17 mouse cellular contexts compared by ENCODE assay signal in genomic region chr2:76286288-76286740, GRCm38 (mm10). TPM values are rescaled to one million over a fixed set of nuclear protein-coding genes. Genes with fewer than 3 reads are reported as not detected.
DNase-seq lines count a peak whose midpoint lies in the region; ATAC-seq and TF ChIP-seq lines count a peak whose summit lies in the region.
"Had no signal": no experiment of that assay in that cellular context is flagged by ENCODE, and none has a peak within 500 bp of the region (broad histone marks: within the 10 kb centered on the region; RNA-seq: fewer than 3 reads in every experiment).

No protein-coding gene starts in this region.

- 32% methylated on average over 4 of the region's 4 CpGs for WGBS in heart, adult 2 months
- WGBS in heart, embryonic 12.5 days: 52% methylated on average over 4 of the region's 4 CpGs
- WGBS in heart, embryonic 13.5 days: 43% methylated on average over 4 of the region's 4 CpGs

- intact Hi-C loops in heart, adult 2 months (cut with DNase I): no loop called here

- H3K4me2 ChIP-seq in heart, embryonic 12.5 days: no peak overlapping the region
- no peak overlapping the region for H3K4me2 ChIP-seq in heart, embryonic 13.5 days
- H3K4me2 ChIP-seq: hindbrain, embryonic 15.5 days; midbrain, embryonic 12.5 days; neural tube, embryonic 12.5 days had no signal

- ATAC-seq in heart, embryonic 12.5 days (ENCODE audit: insufficient number of reproducible peaks, low FRiP score): no peak
- ATAC-seq in heart, embryonic 13.5 days (ENCODE audit: extremely low read depth, insufficient number of reproducible peaks, low FRiP score, low TSS enrichment): no peak

- DNase-seq in cerebellum, postnatal 10 days: peak; percentile 62 to 65
- no peak for DNase-seq in cerebellum, adult 18-20 months
- peak in 1 of 2 experiments; percentile 33 for DNase-seq in heart, adult 2 months
- DNase-seq in 3T3-L1 (ENCODE audit: low read depth, low spot score): peak; percentile 65
- no peak for DNase-seq in thymus, postnatal 14 days
- no peak for DNase-seq in embryo, embryonic 9.5 days (ENCODE audit: extremely low spot score)
- DNase-seq: cerebellum, adult 2 months; embryo, embryonic 11 days; kidney, adult 2 months; thymus, postnatal 4 days had no signal

- no peaks in the 10 kb centered on the region for H3K36me3 ChIP-seq in heart, adult 2 months (ENCODE audit: control insufficient read depth, insufficient read depth, low read length)
- H3K36me3 ChIP-seq in heart, embryonic 12.5 days: no peaks in the 10 kb centered on the region
- H3K36me3 ChIP-seq in heart, embryonic 13.5 days: no peaks in the 10 kb centered on the region
- H3K36me3 ChIP-seq: hindbrain, embryonic 15.5 days; midbrain, embryonic 12.5 days; neural tube, embryonic 12.5 days had no signal

- TF ChIP-seq EP300 in heart, adult 2 months (IDR thresholded peaks at IDR 0.05; ENCODE audit: insufficient read depth, low read depth, low read length): no peak

- TF ChIP-seq POLR2A in heart, adult 2 months (IDR thresholded peaks at IDR 0.05; ENCODE audit: insufficient read depth, low read depth, low read length): no peak

- H3K4me3 ChIP-seq in heart, adult 2 months: no peak overlapping the region
- no peak overlapping the region for H3K4me3 ChIP-seq in heart, embryonic 12.5 days
- H3K4me3 ChIP-seq in heart, embryonic 13.5 days: no peak overlapping the region
- H3K4me3 ChIP-seq: hindbrain, embryonic 15.5 days; left cerebral cortex, adult 2 months; midbrain, embryonic 12.5 days; neural tube, embryonic 12.5 days had no signal

- H3K4me1 ChIP-seq in heart, adult 2 months (ENCODE audit: control insufficient read depth, insufficient read depth, low read length): no peaks in the 10 kb centered on the region; the same call in 1 of the 2 replicates
- peaks cover 6% of the 10 kb centered on the region; the same call in 1 of the 2 replicates for H3K4me1 ChIP-seq in heart, embryonic 12.5 days (replicated peaks)
- H3K4me1 ChIP-seq in heart, embryonic 13.5 days: peaks cover 9% of the 10 kb centered on the region; the same call in 1 of the 2 replicates
- H3K4me1 ChIP-seq: hindbrain, embryonic 15.5 days; midbrain, embryonic 12.5 days; neural tube, embryonic 12.5 days had no signal

- no peaks in the 10 kb centered on the region; the same call in 1 of the 2 replicates for H3K9me3 ChIP-seq in heart, embryonic 12.5 days (replicated peaks)
- H3K9me3 ChIP-seq in heart, embryonic 13.5 days: peaks cover 9% of the 10 kb centered on the region; the same call in 1 of the 2 replicates
- H3K9me3 ChIP-seq: hindbrain, embryonic 15.5 days; midbrain, embryonic 12.5 days; neural tube, embryonic 12.5 days had no signal

- no peaks in the 10 kb centered on the region for H3K79me2 ChIP-seq in heart, adult 2 months (replicated peaks; ENCODE audit: control insufficient read depth, insufficient read depth, low read length)

- H3K27me3 ChIP-seq in heart, adult 2 months (ENCODE audit: control insufficient read depth, insufficient read depth, low read length): no peaks in the 10 kb centered on the region
- H3K27me3 ChIP-seq in heart, embryonic 12.5 days (replicated peaks): no peaks in the 10 kb centered on the region
- H3K27me3 ChIP-seq in heart, embryonic 13.5 days (replicated peaks): no peaks in the 10 kb centered on the region
- H3K27me3 ChIP-seq: hindbrain, embryonic 15.5 days; midbrain, embryonic 12.5 days; neural tube, embryonic 12.5 days had no signal

- H3K9ac ChIP-seq in heart, adult 2 months (ENCODE audit: low read depth, low read length): no peak overlapping the region
- no peak overlapping the region for H3K9ac ChIP-seq in heart, embryonic 12.5 days
- no peak overlapping the region for H3K9ac ChIP-seq in heart, embryonic 13.5 days
- H3K9ac ChIP-seq: hindbrain, embryonic 15.5 days; midbrain, embryonic 12.5 days; neural tube, embryonic 12.5 days had no signal

- TF ChIP-seq CTCF in heart, adult 2 months (IDR thresholded peaks at IDR 0.05): no peak

- H3K27ac ChIP-seq in heart, adult 2 months: peak overlapping the region; percentile 76
- no peak overlapping the region for H3K27ac ChIP-seq in heart, embryonic 12.5 days (ENCODE audit: poor library complexity, severe bottlenecking)
- peak overlapping the region; percentile 46; the same call in 1 of the 2 replicates for H3K27ac ChIP-seq in heart, embryonic 13.5 days (replicated peaks)
- H3K27ac ChIP-seq: hindbrain, embryonic 15.5 days; left cerebral cortex, adult 2 months; midbrain, embryonic 12.5 days; neural tube, embryonic 12.5 days had no signal

RNA-seq across cellular contexts. Expression of gene Pde11a, which starts 52.3 kb away (rescaled TPM):
- 1 to 10 TPM; 1.2 to 1.4 TPM for total RNA-seq in heart, adult 2 months (2021)
- polyA plus RNA-seq in heart, adult 2 months (2012; rRNA removed): 0.12 and 0.47 TPM in 2 replicates
- polyA plus RNA-seq in heart, embryonic 12.5 days (2016; fragmentation: Nextera tagmentation; extraction: Ambion mirVana): 0.06 TPM in 2 replicates
- 0.05 TPM in 1 of 2 replicates, not detected in the other for polyA plus RNA-seq in heart, embryonic 13.5 days (2015; fragmentation: Nextera tagmentation; extraction: Ambion mirVana)
- total RNA-seq: liver, adult 2 months had no signal
- polyA plus RNA-seq: liver, adult 2 months had no signal

Comparison
In these comparisons a context has a peak if more than half of its experiments do, and no peak if none do; other contexts are left out.
1. DNase-seq: peak in cerebellum, postnatal 10 days (2 of 2) and 3T3-L1 (single experiment); none in cerebellum, adult 18-20 months (0 of 2), thymus, postnatal 14 days (single experiment) and embryo, embryonic 9.5 days (single experiment).